Mouse (Mus musculus): ENCODE results near the gene Tmed8. TPM values are rescaled to one million over a fixed set of nuclear protein-coding genes. Genes with fewer than 3 reads are reported as not detected.
"Not testable (repeated sequence)": the region's sequence is repeated elsewhere in the genome, so short reads cannot be mapped to it uniquely, and the experiment has no call there.

Tmed8 gene
- total RNA-seq (2021) = 10 to 100 TPM; 30.7 to 32.4 TPM

- DNase-seq (ENCODE audit: low spot score in 2 of 2) = peak; percentile 81 to 85
- intact Hi-C loops (cut with DNase I) = loop anchor here (2.0 kb wide), 1 partner anchor 53 kb away; the partner anchor contains the start of genes Gstz1 and Pomt2
Observed at GRCm38 (mm10) chr12:87199973-87200586, at the start of gene Tmed8. TSS of gene Tmed8 (minus strand) at chr12:87200454.

- DNase-seq (ENCODE audit: low spot score in 2 of 2) = no peak
- intact Hi-C loops (cut with DNase I) = no loop called here
Observed at GRCm38 (mm10) chr12:87238632-87239031, 38.4 kb upstream of the Tmed8 start, which contains the start of gene Noxred1. TSS of gene Noxred1 (minus strand) at chr12:87238732.

- intact Hi-C loops (cut with DNase I) = no loop called here
- DNase-seq (ENCODE audit: low spot score in 2 of 2) = peak in 1 of 2 experiments; percentile 20
Observed at GRCm38 (mm10) chr12:87236882-87237483, 36.7 kb upstream of the Tmed8 start.

GRCm38 (mm10) chr12:87230379-87230895, 30.2 kb upstream of the Tmed8 start:
- DNase-seq (ENCODE audit: low spot score in 2 of 2) = no peak
- intact Hi-C loops (cut with DNase I) = no loop called here

- intact Hi-C loops (cut with DNase I) = no loop called here
Observed at GRCm38 (mm10) chr12:87229633-87230032, 29.4 kb upstream of the Tmed8 start.

GRCm38 (mm10) chr12:87226801-87227200, 26.5 kb upstream of the Tmed8 start:
- DNase-seq (ENCODE audit: low spot score in 2 of 2) = no peak
- intact Hi-C loops (cut with DNase I) = no loop called here

More at GRCm38 (mm10) chr12:87229633-87230032, 29.4 kb upstream of the Tmed8 start:
- no peak for DNase-seq (ENCODE audit: low spot score in 2 of 2)

- DNase-seq (ENCODE audit: low spot score in 2 of 2) = no peak
- intact Hi-C loops (cut with DNase I) = no loop called here
Observed at GRCm38 (mm10) chr12:87224950-87225349, 24.7 kb upstream of the Tmed8 start.

GRCm38 (mm10) chr12:87219362-87219761, 19.1 kb upstream of the Tmed8 start:
- DNase-seq (ENCODE audit: low spot score in 2 of 2) = no peak
- intact Hi-C loops (cut with DNase I) = no loop called here

GRCm38 (mm10) chr12:87217596-87217995, 17.3 kb upstream of the Tmed8 start:
- DNase-seq (ENCODE audit: low spot score in 2 of 2) = no peak
- intact Hi-C loops (cut with DNase I) = no loop called here

GRCm38 (mm10) chr12:87216053-87216452, 15.8 kb upstream of the Tmed8 start:
- DNase-seq (ENCODE audit: low spot score in 2 of 2) = no peak
- intact Hi-C loops (cut with DNase I) = no loop called here

- intact Hi-C loops (cut with DNase I) = no loop called here
- no peak for DNase-seq (ENCODE audit: low spot score in 2 of 2)
Observed at GRCm38 (mm10) chr12:87212844-87213606, 12.8 kb upstream of the Tmed8 start.

- intact Hi-C loops (cut with DNase I); DNase-seq (ENCODE audit: low spot score in 2 of 2): not testable (repeated sequence)
Observed at GRCm38 (mm10) chr12:87205789-87206188, 5.5 kb upstream of the Tmed8 start.

GRCm38 (mm10) chr12:87201694-87202093, 1.4 kb upstream of the Tmed8 start:
- intact Hi-C loops (cut with DNase I) = loop anchor here (2.0 kb wide), 1 partner anchor 55 kb away; the partner anchor contains the start of genes Gstz1 and Pomt2

GRCm38 (mm10) chr12:87199206-87199972, 865 bp downstream of the Tmed8 start, which contains the start of gene Samd15:
TSS of gene Samd15 (plus strand) at chr12:87199723.
- DNase-seq (ENCODE audit: low spot score in 2 of 2) = peak; percentile 40 to 45
- intact Hi-C loops (cut with DNase I) = no loop called here

More at GRCm38 (mm10) chr12:87201694-87202093, 1.4 kb upstream of the Tmed8 start:
- no peak for DNase-seq (ENCODE audit: low spot score in 2 of 2)

- DNase-seq (ENCODE audit: low spot score in 2 of 2) = no peak
- intact Hi-C loops (cut with DNase I) = no loop called here
Observed at GRCm38 (mm10) chr12:87198792-87199191, 1.5 kb downstream of the Tmed8 start.

GRCm38 (mm10) chr12:87196310-87196709, 3.9 kb downstream of the Tmed8 start:
- no peak for DNase-seq (ENCODE audit: low spot score in 2 of 2)
- intact Hi-C loops (cut with DNase I) = no loop called here

GRCm38 (mm10) chr12:87195069-87195468, 5.2 kb downstream of the Tmed8 start:
- intact Hi-C loops (cut with DNase I) = no loop called here
- DNase-seq (ENCODE audit: low spot score in 2 of 2) = no peak

GRCm38 (mm10) chr12:87193008-87193407, 7.2 kb downstream of the Tmed8 start:
- DNase-seq (ENCODE audit: low spot score in 2 of 2) = no peak
- intact Hi-C loops (cut with DNase I) = no loop called here

GRCm38 (mm10) chr12:87177631-87178030, 22.6 kb downstream of the Tmed8 start:
- no peak for DNase-seq (ENCODE audit: low spot score in 2 of 2)
- intact Hi-C loops (cut with DNase I) = no loop called here
